ENCODE assay signal across 29 mouse cellular contexts in the genomic region with DNA sequence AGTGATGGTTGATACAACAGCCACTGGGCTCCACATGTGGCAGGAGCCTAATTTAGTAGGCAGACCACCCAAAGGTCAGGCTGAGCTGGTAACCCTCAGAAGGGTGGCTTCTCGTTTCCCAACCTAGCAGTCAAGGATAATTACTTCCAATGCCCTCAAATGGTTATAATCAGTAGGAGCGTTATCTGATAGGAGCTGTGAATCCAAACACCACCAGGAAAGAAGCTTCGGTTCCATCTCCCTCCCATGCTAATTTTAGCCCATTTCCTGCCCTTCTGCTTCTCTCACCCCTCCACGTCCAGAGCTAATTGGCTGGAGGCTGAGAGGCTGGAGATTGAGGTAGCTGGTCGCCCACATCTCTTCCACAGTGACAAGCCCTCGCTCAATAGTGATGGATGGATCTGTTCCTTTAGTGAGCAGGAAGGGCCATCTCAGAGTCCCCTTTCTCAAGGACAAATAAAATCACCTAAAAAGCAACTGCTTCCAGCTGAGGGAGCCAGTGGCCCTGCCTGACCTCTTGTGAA.
DNase-seq lines count a peak whose midpoint lies in the region; ATAC-seq and TF ChIP-seq lines count a peak whose summit lies in the region.
"Had no signal": no experiment of that assay in that cellular context is flagged by ENCODE, and none has a peak within 500 bp of the region (broad histone marks: within the 10 kb centered on the region; RNA-seq: fewer than 3 reads in every experiment).

No protein-coding gene starts in this region.

- 10% methylated on average over 6 of the region's 6 CpGs for WGBS in heart, embryonic 10.5 days
- 18% methylated on average over 6 of the region's 6 CpGs for WGBS in kidney, embryonic 15.5 days
- 62% methylated on average over 6 of the region's 6 CpGs for WGBS in olfactory bulb, adult 2 months

- H3K9me3 ChIP-seq in heart, embryonic 10.5 days = no peaks in the 10 kb centered on the region
- H3K9me3 ChIP-seq in kidney, embryonic 15.5 days (replicated peaks) = no peaks in the 10 kb centered on the region
- H3K9me3 ChIP-seq: embryonic facial prominence, embryonic 10.5 days; embryonic facial prominence, embryonic 13.5 days; forebrain, embryonic 13.5 days; heart, embryonic 15.5 days; hindbrain, embryonic 12.5 days had no signal

- peaks cover 15% of the 10 kb centered on the region for H3K4me1 ChIP-seq in heart, embryonic 10.5 days
- H3K4me1 ChIP-seq in kidney, embryonic 15.5 days = peaks cover 10% of the 10 kb centered on the region
- H3K4me1 ChIP-seq in olfactory bulb, adult 2 months (ENCODE audit: control insufficient read depth, insufficient read depth, low read length) = peaks cover 9% of the 10 kb centered on the region
- H3K4me1 ChIP-seq: embryonic facial prominence, embryonic 13.5 days had no signal

- H3K4me3 ChIP-seq in heart, embryonic 10.5 days = no peak overlapping the region
- no peak overlapping the region for H3K4me3 ChIP-seq in kidney, embryonic 15.5 days (replicated peaks)
- no peak overlapping the region for H3K4me3 ChIP-seq in layer of hippocampus, adult 2 months
- H3K4me3 ChIP-seq in olfactory bulb, adult 2 months (ENCODE audit: insufficient read depth, low read depth, low read length) = no peak overlapping the region
- H3K4me3 ChIP-seq: embryonic facial prominence, embryonic 10.5 days; embryonic facial prominence, embryonic 13.5 days; erythroblast, embryonic 14.5 days; forebrain, embryonic 13.5 days; gastrocnemius, adult 2 months; heart, embryonic 12.5 days; heart, embryonic 15.5 days; hindbrain, embryonic 12.5 days had no signal

- DNase-seq in heart, embryonic 10.5 days (ENCODE audit: low spot score) = no peak
- no peak for DNase-seq in heart, postnatal 36 days
- no peak for DNase-seq in kidney, postnatal 10 days
- DNase-seq in layer of hippocampus, adult 2 months (ENCODE audit: low spot score in 2 of 2) = no peak
- no peak for DNase-seq in layer of hippocampus, postnatal 10 days (ENCODE audit: low spot score in 2 of 2)
- DNase-seq in cerebellum, postnatal 36 days = no peak
- DNase-seq: adrenal gland, adult 8-10 months; cerebellum, adult 11-12 months; cerebellum, adult 8-10 months; cerebellum, postnatal 10 days; embryo, embryonic 11 days; forebrain, postnatal 0 days; gastrocnemius, postnatal 14 days; heart, adult 11 months; heart, postnatal 10 days; heart, postnatal 4 days had no signal

- TF ChIP-seq CTCF in layer of hippocampus, adult 2 months (conservative IDR thresholded peaks at IDR 0.05) = no peak
- TF ChIP-seq CTCF in olfactory bulb, adult 2 months (IDR thresholded peaks at IDR 0.05; ENCODE audit: insufficient read depth, low read depth, low read length) = no peak

- intact Hi-C loops in heart, postnatal 36 days (cut with DNase I) = no loop called here

- no peak overlapping the region for H3K4me2 ChIP-seq in kidney, embryonic 15.5 days
- H3K4me2 ChIP-seq: embryonic facial prominence, embryonic 13.5 days; forebrain, embryonic 13.5 days; heart, embryonic 12.5 days; heart, embryonic 15.5 days; hindbrain, embryonic 12.5 days had no signal

- no peak overlapping the region for H3K9ac ChIP-seq in kidney, embryonic 15.5 days
- H3K9ac ChIP-seq: embryonic facial prominence, embryonic 13.5 days; forebrain, embryonic 13.5 days; forebrain, postnatal 0 days; heart, embryonic 12.5 days; heart, embryonic 15.5 days; hindbrain, embryonic 12.5 days had no signal

- peak overlapping the region; percentile 22; the same call in 1 of the 2 replicates for H3K27ac ChIP-seq in heart, embryonic 10.5 days
- H3K27ac ChIP-seq in kidney, embryonic 15.5 days = no peak overlapping the region
- peak overlapping the region; percentile 2; the same call in 1 of the 2 replicates for H3K27ac ChIP-seq in layer of hippocampus, adult 2 months
- H3K27ac ChIP-seq in olfactory bulb, adult 2 months (ENCODE audit: insufficient read depth, low read depth, low read length) = peak overlapping the region; percentile 59
- H3K27ac ChIP-seq: embryonic facial prominence, embryonic 10.5 days; embryonic facial prominence, embryonic 13.5 days; forebrain, embryonic 13.5 days; gastrocnemius, adult 2 months; heart, embryonic 15.5 days; hindbrain, embryonic 12.5 days had no signal

- ATAC-seq in kidney, embryonic 15.5 days (replicated peaks; ENCODE audit: low FRiP score) = peak; percentile 64
- ATAC-seq: activated CD4-positive, CD25-positive, alpha-beta regulatory T cell, adult 4 months; CD4-positive, CD25-positive, alpha-beta regulatory T cell, adult 4 months; forebrain, embryonic 13.5 days; forebrain, postnatal 0 days; hindbrain, embryonic 16.5 days had no signal

- no peaks in the 10 kb centered on the region for H3K27me3 ChIP-seq in heart, embryonic 10.5 days (ENCODE audit: insufficient read depth, poor library complexity, severe bottlenecking)
- no peaks in the 10 kb centered on the region for H3K27me3 ChIP-seq in kidney, embryonic 15.5 days
- H3K27me3 ChIP-seq: embryonic facial prominence, embryonic 13.5 days; forebrain, embryonic 13.5 days; heart, embryonic 12.5 days; heart, embryonic 15.5 days; hindbrain, embryonic 12.5 days had no signal

- TF ChIP-seq POLR2A in olfactory bulb, adult 2 months (IDR thresholded peaks at IDR 0.05; ENCODE audit: insufficient read depth, low read depth, low read length) = no peak

- no peaks in the 10 kb centered on the region for H3K36me3 ChIP-seq in heart, embryonic 10.5 days
- H3K36me3 ChIP-seq in kidney, embryonic 15.5 days = no peaks in the 10 kb centered on the region
- H3K36me3 ChIP-seq: embryonic facial prominence, embryonic 10.5 days; embryonic facial prominence, embryonic 13.5 days; heart, embryonic 12.5 days; heart, embryonic 15.5 days; hindbrain, embryonic 12.5 days had no signal
